ENCODE assay signal across 22 mouse cellular contexts in genomic region chr13:109715321-109715720, GRCm38 (mm10).
A peak's percentile ranks its signal among the peaks of the same experiment; 100 is the strongest.
DNase-seq lines count a peak whose midpoint lies in the region; TF ChIP-seq lines count a peak whose summit lies in the region.
"Had no signal": no experiment of that assay in that cellular context is flagged by ENCODE, and none has a peak within 500 bp of the region (broad histone marks: within the 10 kb centered on the region; RNA-seq: fewer than 3 reads in every experiment).

No protein-coding gene starts in this region.

- no peaks in the 10 kb centered on the region for H3K27me3 ChIP-seq in C2C12 (ENCODE audit: control insufficient read depth, insufficient read depth, insufficient read length)
- H3K27me3 ChIP-seq: embryonic facial prominence, embryonic 13.5 days; embryonic facial prominence, embryonic 15.5 days; forebrain, embryonic 13.5 days; forebrain, embryonic 15.5 days; Patski had no signal

- H3K79me3 ChIP-seq in C2C12 (ENCODE audit: low read depth) = peaks cover 11% of the 10 kb centered on the region

- peaks cover 79% of the 10 kb centered on the region for H3K79me2 ChIP-seq in C2C12 (ENCODE audit: control insufficient read depth, insufficient read depth)

- no peaks in the 10 kb centered on the region for H3K36me3 ChIP-seq in C2C12 (ENCODE audit: control insufficient read depth, insufficient read depth)
- H3K36me3 ChIP-seq: embryonic facial prominence, embryonic 13.5 days; embryonic facial prominence, embryonic 15.5 days; forebrain, embryonic 15.5 days had no signal

- no peak for TF ChIP-seq CTCF in C2C12 (IDR thresholded peaks at IDR 0.05; ENCODE audit: control insufficient read depth, insufficient read depth, insufficient read length)
- no peak for TF ChIP-seq CTCF in embryonic fibroblast, embryonic 13.5 days (IDR thresholded peaks at IDR 0.05; ENCODE audit: borderline replicate concordance, insufficient read depth, low read length)

- intact Hi-C loops in heart, postnatal 25 days (cut with DNase I) = no loop called here

- H3K4me1 ChIP-seq in embryonic fibroblast, embryonic 13.5 days (ENCODE audit: control insufficient read depth, insufficient read depth, low read length) = peaks cover 21% of the 10 kb centered on the region
- H3K4me1 ChIP-seq: embryonic facial prominence, embryonic 15.5 days; forebrain, embryonic 13.5 days; forebrain, embryonic 15.5 days had no signal

- H3K4me3 ChIP-seq in C2C12 (ENCODE audit: insufficient read depth, poor library complexity, severe bottlenecking) = no peak overlapping the region
- no peak overlapping the region for H3K4me3 ChIP-seq in embryonic fibroblast, embryonic 13.5 days (ENCODE audit: insufficient read depth, low read length)
- H3K4me3 ChIP-seq: embryonic facial prominence, embryonic 13.5 days; embryonic facial prominence, embryonic 15.5 days; forebrain, embryonic 13.5 days; forebrain, embryonic 15.5 days had no signal

- peak; percentile 25 for DNase-seq in 3T3-L1 (ENCODE audit: low read depth, low spot score)
- no peak for DNase-seq in left cerebral cortex, adult 9 months (ENCODE audit: low spot score in 2 of 2)
- no peak for DNase-seq in layer of hippocampus, adult 18-20 months (ENCODE audit: low spot score in 2 of 2)
- DNase-seq in heart, postnatal 25 days (ENCODE audit: low spot score) = no peak
- DNase-seq: adrenal gland, adult 8-10 months; adrenal gland, postnatal 14 days; adrenal gland, postnatal 36 days; B cell, adult 2 months; cerebellum, adult 11-12 months; cerebellum, adult 2 months; cerebellum, adult 9-10 months; cerebellum, postnatal 10 days; cerebellum, postnatal 25 days; embryo, embryonic 11 days; forebrain, postnatal 0 days had no signal

- no peak overlapping the region for H3ac ChIP-seq in C2C12 (ENCODE audit: control insufficient read depth, insufficient read length, low read depth)

- peak overlapping the region; percentile 76; the same call in 1 of the 2 replicates for H3K27ac ChIP-seq in embryonic fibroblast, embryonic 13.5 days (ENCODE audit: insufficient read depth, low read length)
- H3K27ac ChIP-seq: embryonic facial prominence, embryonic 13.5 days; embryonic facial prominence, embryonic 15.5 days; forebrain, embryonic 13.5 days; forebrain, embryonic 15.5 days had no signal

- TF ChIP-seq POLR2A in embryonic fibroblast, embryonic 13.5 days (IDR thresholded peaks at IDR 0.05; ENCODE audit: low read depth, low read length) = no peak

TF ChIP-seq in C2C12, 6 proteins besides CTCF, POLR2A, EP300 and RAD21:
- TF ChIP-seq MYOD1 (IDR thresholded peaks at IDR 0.05; ENCODE audit: control insufficient read depth, insufficient read length, low read depth) = peak; percentile 60
- no peak for TF ChIP-seq FOSL1 (IDR thresholded peaks at IDR 0.05; ENCODE audit: insufficient read depth, low read length, poor library complexity, severe bottlenecking)
